Mouse (Mus musculus): Measurements from ENCODE around the gene Trim8. TPM values are rescaled to one million over a fixed set of nuclear protein-coding genes. Genes with fewer than 3 reads are reported as not detected.

The Trim8 gene
- polyA plus RNA-seq, 1 experiment from 2014 or later, result 27.1 TPM

DNA sequence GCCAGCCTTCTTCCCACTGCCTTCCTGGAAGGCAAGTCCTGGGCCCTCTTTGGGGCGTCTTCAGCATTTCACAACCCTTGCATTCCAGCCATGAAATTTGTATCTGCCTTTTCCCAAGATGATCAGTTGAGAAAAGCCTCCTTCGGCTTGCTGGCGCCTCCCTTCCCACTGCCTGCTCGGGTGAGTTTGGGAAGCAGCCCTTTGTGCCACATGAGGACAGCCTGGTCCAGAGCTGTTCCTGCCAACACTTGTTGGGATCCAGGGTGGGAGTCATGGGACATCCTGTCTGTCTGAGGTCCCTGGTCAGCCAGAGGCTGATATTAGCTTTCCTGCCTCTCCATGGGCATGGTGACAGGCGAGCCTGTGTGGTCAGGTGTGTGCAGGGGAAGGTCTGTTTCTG, 43.7 kb upstream of the Trim8 start:
- 80% methylated on average over 5 of the region's 5 CpGs for WGBS
- Histone ChIP-seq H3K9ac (ENCODE audit: low read depth, low read length) (no peak overlapping the region), H3K9me3 (ENCODE audit: control insufficient read depth, low read length) (no peaks in the 10 kb centered on the region), H3K4me1 (ENCODE audit: control insufficient read depth, insufficient read depth, low read length) (no peaks in the 10 kb centered on the region; the same call in 1 of the 2 replicates), H3K36me3 (ENCODE audit: control insufficient read depth, insufficient read depth, low read length) (peaks cover 84% of the 10 kb centered on the region), H3K27ac (replicated peaks; ENCODE audit: low read depth, low read length) (no peak overlapping the region; the same call in 1 of the 2 replicates), H3K27me3 (replicated peaks; ENCODE audit: control insufficient read depth, insufficient read depth, low read length) (no peaks in the 10 kb centered on the region), H3K4me2 (ENCODE audit: low read depth, low read length) (no peak overlapping the region), H3K4me3 (ENCODE audit: low read depth, low read length) (no peak overlapping the region)
- no peak for ATAC-seq (ENCODE audit: low read depth)
- no peak for DNase-seq (ENCODE audit: low spot score)

DNA sequence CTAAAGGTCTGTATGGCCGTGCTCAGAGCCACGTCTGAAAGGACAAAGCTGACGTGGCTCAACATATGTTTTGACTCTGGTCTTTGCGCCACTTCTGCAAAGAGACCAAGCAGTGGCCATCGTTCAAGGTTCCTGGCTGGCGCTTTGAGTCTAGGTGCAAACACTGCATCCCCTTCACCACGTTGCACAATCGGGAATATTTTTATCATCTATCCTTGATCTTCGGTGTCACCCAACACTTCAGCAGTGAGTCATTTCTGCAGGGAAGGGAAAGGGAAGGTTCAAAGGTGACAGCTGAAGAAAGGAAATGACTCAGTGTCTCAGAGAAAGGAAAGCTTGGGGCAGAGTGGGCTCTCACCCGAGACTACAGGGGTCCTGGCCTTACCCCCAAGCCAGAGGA, 42.2 kb upstream of the Trim8 start:
- Histone ChIP-seq H3K27ac (replicated peaks; ENCODE audit: low read depth, low read length) (no peak overlapping the region), H3K4me1 (ENCODE audit: control insufficient read depth, insufficient read depth, low read length) (no peaks in the 10 kb centered on the region; the same call in 1 of the 2 replicates), H3K4me2 (ENCODE audit: low read depth, low read length) (no peak overlapping the region), H3K9me3 (ENCODE audit: control insufficient read depth, low read length) (no peaks in the 10 kb centered on the region), H3K4me3 (ENCODE audit: low read depth, low read length) (no peak overlapping the region), H3K9ac (ENCODE audit: low read depth, low read length) (no peak overlapping the region), H3K36me3 (ENCODE audit: control insufficient read depth, insufficient read depth, low read length) (peaks cover 79% of the 10 kb centered on the region), H3K27me3 (replicated peaks; ENCODE audit: control insufficient read depth, insufficient read depth, low read length) (no peaks in the 10 kb centered on the region)
- WGBS, result 71% methylated on average over 10 of the region's 10 CpGs
- DNase-seq (ENCODE audit: low spot score), result no peak
- no peak for ATAC-seq (ENCODE audit: low read depth)

DNA sequence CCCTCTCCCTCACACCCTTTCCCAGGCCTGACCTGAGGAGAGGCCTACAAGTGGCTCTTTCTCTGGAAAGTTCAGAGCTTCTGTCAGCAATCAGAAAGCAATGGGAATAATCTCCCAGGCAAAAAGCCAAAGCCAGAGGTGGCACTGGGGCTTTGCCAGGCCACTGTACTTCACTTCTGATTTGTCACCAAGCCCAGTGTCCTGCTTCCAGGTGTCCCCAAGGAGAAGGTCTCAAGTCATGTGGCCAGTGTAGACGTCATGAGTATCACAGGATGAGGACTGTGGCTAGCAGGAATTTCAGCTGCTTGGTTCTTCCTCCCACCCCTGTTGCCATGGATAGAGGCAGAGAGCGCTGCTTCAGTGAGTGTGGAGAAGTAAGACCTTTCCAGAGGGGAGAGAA, 41.6 kb upstream of the Trim8 start:
- no peaks in the 10 kb centered on the region for H3K27me3 ChIP-seq (replicated peaks; ENCODE audit: control insufficient read depth, insufficient read depth, low read length)
- 85% methylated on average over 2 of the region's 2 CpGs for WGBS
- H3K9me3 ChIP-seq (ENCODE audit: control insufficient read depth, low read length), result no peaks in the 10 kb centered on the region
- no peak for DNase-seq (ENCODE audit: low spot score)
- no peak for ATAC-seq (ENCODE audit: low read depth)
- H3K36me3 ChIP-seq (ENCODE audit: control insufficient read depth, insufficient read depth, low read length), result peaks cover 78% of the 10 kb centered on the region
- no peak overlapping the region for H3K9ac ChIP-seq (ENCODE audit: low read depth, low read length)
- H3K4me3 ChIP-seq (ENCODE audit: low read depth, low read length), result no peak overlapping the region
- no peak overlapping the region for H3K4me2 ChIP-seq (ENCODE audit: low read depth, low read length)
- H3K27ac ChIP-seq (replicated peaks; ENCODE audit: low read depth, low read length), result no peak overlapping the region
- no peaks in the 10 kb centered on the region; the same call in 1 of the 2 replicates for H3K4me1 ChIP-seq (ENCODE audit: control insufficient read depth, insufficient read depth, low read length)

DNA sequence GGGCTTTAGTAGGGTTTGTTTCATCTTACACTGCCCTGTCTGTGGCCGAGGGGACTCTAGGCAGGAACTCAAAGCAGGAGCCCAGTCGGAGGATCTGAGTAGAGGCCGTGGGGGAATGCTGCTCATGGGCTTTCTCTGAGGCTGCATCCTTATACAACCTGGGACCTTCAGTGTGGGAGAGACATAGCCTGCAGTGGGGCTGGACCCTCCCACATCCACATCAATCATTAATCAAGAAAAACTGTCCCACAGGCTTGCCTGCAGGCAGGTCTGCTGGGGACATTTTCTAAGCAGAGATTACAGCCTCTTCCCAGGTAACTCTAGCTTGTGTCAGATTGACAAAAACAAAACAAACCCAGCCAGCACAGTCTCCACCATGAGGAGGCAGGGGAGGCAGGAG, 38.9 kb upstream of the Trim8 start:
- Histone ChIP-seq H3K36me3 (ENCODE audit: control insufficient read depth, insufficient read depth, low read length) (peaks cover 57% of the 10 kb centered on the region), H3K4me3 (ENCODE audit: low read depth, low read length) (no peak overlapping the region)
- 88% methylated on average over 3 of the region's 3 CpGs for WGBS

DNA sequence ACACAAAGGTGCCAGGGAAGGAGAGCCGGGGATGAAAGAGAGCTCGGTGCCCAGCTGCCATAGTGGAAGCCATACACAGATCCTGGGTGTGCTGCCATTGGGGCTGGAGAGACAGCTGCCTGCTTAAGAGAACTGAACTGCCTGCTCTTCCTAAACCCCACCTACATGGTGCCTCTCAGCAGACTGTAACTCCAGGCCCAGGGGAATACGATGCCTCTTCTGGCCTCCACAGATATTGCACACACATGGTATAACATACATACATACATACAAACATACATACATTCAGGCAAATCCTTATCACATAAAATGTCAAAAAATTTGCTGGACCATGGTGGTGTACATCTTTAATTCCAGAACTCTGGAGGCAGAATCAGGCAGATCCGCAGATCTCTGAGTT, 38.1 kb upstream of the Trim8 start:
- 97% methylated on average over 4 of the region's 4 CpGs for WGBS
- Histone ChIP-seq H3K27ac (replicated peaks; ENCODE audit: low read depth, low read length) (no peak overlapping the region), H3K9ac (ENCODE audit: low read depth, low read length) (no peak overlapping the region), H3K27me3 (replicated peaks; ENCODE audit: control insufficient read depth, insufficient read depth, low read length) (no peaks in the 10 kb centered on the region), H3K4me1 (ENCODE audit: control insufficient read depth, insufficient read depth, low read length) (no peaks in the 10 kb centered on the region), H3K9me3 (ENCODE audit: control insufficient read depth, low read length) (no peaks in the 10 kb centered on the region), H3K36me3 (ENCODE audit: control insufficient read depth, insufficient read depth, low read length) (peaks cover 57% of the 10 kb centered on the region), H3K4me2 (ENCODE audit: low read depth, low read length) (no peak overlapping the region), H3K4me3 (ENCODE audit: low read depth, low read length) (no peak overlapping the region)
- ATAC-seq (ENCODE audit: low read depth) (no peak), DNase-seq (ENCODE audit: low spot score) (no peak)

More for the DNA sequence above, 38.9 kb upstream of the Trim8 start:
- H3K9me3 ChIP-seq (ENCODE audit: control insufficient read depth, low read length), result no peaks in the 10 kb centered on the region
- H3K4me2 ChIP-seq (ENCODE audit: low read depth, low read length), result no peak overlapping the region
- no peaks in the 10 kb centered on the region for H3K4me1 ChIP-seq (ENCODE audit: control insufficient read depth, insufficient read depth, low read length)
- DNase-seq (ENCODE audit: low spot score) (no peak), ATAC-seq (ENCODE audit: low read depth) (no peak)
- H3K27ac ChIP-seq (replicated peaks; ENCODE audit: low read depth, low read length), result no peak overlapping the region
- H3K27me3 ChIP-seq (replicated peaks; ENCODE audit: control insufficient read depth, insufficient read depth, low read length), result no peaks in the 10 kb centered on the region
- H3K9ac ChIP-seq (ENCODE audit: low read depth, low read length), result no peak overlapping the region

DNA sequence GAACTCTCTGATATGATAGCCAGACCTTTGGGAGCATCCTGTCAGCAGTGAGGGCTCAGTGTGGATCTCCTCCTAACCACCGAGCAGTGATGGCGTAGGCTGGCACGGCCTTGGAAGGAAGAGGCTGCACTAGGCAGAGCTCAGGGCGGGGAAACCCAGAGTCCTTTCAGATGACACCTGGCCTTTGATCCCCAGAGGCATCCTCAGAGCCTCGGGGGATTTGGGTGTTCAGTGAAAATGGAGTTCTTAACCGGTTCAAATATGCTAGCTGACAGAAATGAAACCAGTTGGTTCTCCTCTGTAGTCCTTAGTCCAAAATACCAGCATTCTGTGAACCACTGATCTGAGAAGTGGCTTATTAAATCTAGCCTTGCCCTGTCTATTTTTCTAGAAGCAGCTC, 35.3 kb upstream of the Trim8 start:
- Histone ChIP-seq H3K27ac (replicated peaks; ENCODE audit: low read depth, low read length) (no peak overlapping the region), H3K9ac (ENCODE audit: low read depth, low read length) (no peak overlapping the region; the same call in 1 of the 2 replicates), H3K36me3 (ENCODE audit: control insufficient read depth, insufficient read depth, low read length) (peaks cover 40% of the 10 kb centered on the region), H3K27me3 (replicated peaks; ENCODE audit: control insufficient read depth, insufficient read depth, low read length) (no peaks in the 10 kb centered on the region), H3K4me2 (ENCODE audit: low read depth, low read length) (no peak overlapping the region), H3K4me3 (ENCODE audit: low read depth, low read length) (no peak overlapping the region), H3K9me3 (ENCODE audit: control insufficient read depth, low read length) (no peaks in the 10 kb centered on the region), H3K4me1 (ENCODE audit: control insufficient read depth, insufficient read depth, low read length) (peaks cover 4% of the 10 kb centered on the region)
- WGBS, result 75% methylated on average over 6 of the region's 6 CpGs
- DNase-seq (ENCODE audit: low spot score) (no peak), ATAC-seq (ENCODE audit: low read depth) (no peak)

DNA sequence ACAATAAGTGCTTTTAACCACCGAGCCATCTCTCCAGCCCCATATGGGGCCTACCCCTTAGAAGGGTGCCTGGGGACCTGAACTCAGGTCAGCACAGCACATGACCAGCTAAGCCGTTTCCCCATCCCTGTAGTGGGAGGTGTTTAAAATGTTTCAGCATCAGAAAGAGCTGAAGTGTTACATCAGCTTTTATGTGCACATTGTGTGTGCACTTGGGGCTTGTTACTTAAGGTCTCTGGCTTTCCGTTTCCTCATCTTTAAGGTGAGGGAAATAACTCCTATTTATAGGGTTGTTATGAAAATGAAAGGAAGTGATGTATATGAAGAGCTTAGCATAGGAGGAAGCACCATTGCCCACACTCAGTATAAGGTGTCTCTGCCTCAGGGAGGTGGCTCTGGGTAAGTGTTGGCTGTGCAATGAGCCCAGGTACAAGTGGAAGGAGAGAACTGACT, 34.4 kb upstream of the Trim8 start:
- H3K27me3 ChIP-seq (replicated peaks; ENCODE audit: control insufficient read depth, insufficient read depth, low read length), result no peaks in the 10 kb centered on the region
- no peak overlapping the region for H3K4me3 ChIP-seq (ENCODE audit: low read depth, low read length)
- no peak overlapping the region for H3K4me2 ChIP-seq (ENCODE audit: low read depth, low read length)
- peaks cover 32% of the 10 kb centered on the region for H3K36me3 ChIP-seq (ENCODE audit: control insufficient read depth, insufficient read depth, low read length)
- no peak for ATAC-seq (ENCODE audit: low read depth)
- no peak overlapping the region for H3K27ac ChIP-seq (replicated peaks; ENCODE audit: low read depth, low read length)
- no peak for DNase-seq (ENCODE audit: low spot score)
- H3K4me1 ChIP-seq (ENCODE audit: control insufficient read depth, insufficient read depth, low read length), result peaks cover 11% of the 10 kb centered on the region
- WGBS, result 46% methylated on average over 3 of the region's 3 CpGs
- no peaks in the 10 kb centered on the region for H3K9me3 ChIP-seq (ENCODE audit: control insufficient read depth, low read length)
- no peak overlapping the region for H3K9ac ChIP-seq (ENCODE audit: low read depth, low read length)

DNA sequence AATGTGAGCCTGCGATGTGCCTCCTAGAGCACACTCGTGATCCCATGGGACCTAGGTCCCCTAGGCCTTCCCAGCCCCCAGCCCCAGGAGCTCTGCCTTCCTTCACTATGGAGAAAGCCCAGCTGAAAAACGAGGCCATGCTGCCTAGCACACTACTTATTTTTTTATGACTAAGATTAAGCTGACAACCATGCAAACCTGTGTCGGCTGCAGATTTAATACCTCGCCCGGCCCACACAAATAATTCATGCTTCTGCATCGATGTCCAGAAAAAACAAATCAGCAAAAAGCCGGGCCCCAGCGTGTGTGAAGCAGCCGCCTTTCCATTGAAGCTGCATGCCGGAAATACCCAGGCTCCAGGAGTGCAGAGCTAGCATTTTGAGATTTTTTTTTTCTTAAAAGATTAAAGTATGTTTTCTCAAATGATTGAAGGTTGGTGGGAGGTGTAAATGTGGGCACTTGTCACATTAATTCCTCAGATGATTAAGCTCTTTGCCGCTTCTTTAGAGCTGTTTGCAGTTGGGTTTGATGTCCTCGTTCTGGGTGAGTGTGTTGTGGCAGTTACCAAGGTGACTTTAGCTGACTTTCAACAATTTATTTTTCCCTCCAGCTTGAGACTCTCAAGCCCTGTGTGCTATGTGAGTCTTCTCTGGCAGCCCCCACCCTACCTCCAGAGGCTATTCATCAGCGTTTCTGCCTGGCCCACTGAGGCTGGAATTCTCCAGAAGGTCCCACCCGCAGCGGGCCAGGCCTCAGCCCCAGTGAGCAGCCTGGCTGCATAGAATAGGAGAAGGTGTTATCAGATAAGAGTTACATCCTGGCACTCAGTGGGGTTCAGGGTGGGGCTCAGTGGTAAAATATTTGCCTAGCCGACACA, 30.9 kb upstream of the Trim8 start:
- Histone ChIP-seq H3K36me3 (ENCODE audit: control insufficient read depth, insufficient read depth, low read length) (peaks cover 43% of the 10 kb centered on the region), H3K4me2 (ENCODE audit: low read depth, low read length) (no peak overlapping the region), H3K4me3 (ENCODE audit: low read depth, low read length) (no peak overlapping the region), H3K27ac (replicated peaks; ENCODE audit: low read depth, low read length) (peak overlapping the region; percentile 77), H3K4me1 (ENCODE audit: control insufficient read depth, insufficient read depth, low read length) (peaks cover 11% of the 10 kb centered on the region), H3K9me3 (ENCODE audit: control insufficient read depth, low read length) (no peaks in the 10 kb centered on the region), H3K9ac (ENCODE audit: low read depth, low read length) (no peak overlapping the region), H3K27me3 (replicated peaks; ENCODE audit: control insufficient read depth, insufficient read depth, low read length) (no peaks in the 10 kb centered on the region)
- 48% methylated on average over 17 of the region's 17 CpGs for WGBS
- ATAC-seq (ENCODE audit: low read depth), result peak; percentile 27
- DNase-seq (ENCODE audit: low spot score), result peak; percentile 65
